Mouse (Mus musculus) B cell, adult 2 months (primary cell): ENCODE results near the gene Spata16.

Experiments used
- DNase-seq, 2 experiments: peaks; one replicate each; pipeline ENCODE4 v3.0.0; 2022

Gene Spata16

DNA sequence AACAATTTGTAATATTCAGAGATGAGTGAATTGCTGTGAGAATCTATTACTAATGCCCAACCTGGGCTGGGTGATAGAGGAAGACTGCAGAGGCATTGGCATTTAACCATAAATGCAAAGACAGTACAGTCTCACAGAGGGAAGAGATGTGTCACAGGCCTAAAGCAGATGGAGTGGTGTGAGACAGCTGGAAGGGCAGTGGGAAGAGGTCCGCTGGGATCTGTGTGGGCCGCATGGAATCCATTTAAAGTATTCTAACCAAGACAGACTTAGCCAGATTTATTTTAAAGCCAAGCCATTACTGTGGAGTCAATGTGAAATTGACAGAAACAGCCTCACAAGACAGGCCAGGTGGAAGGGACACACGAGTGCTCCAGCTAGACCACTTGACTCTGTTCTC, 343.0 kb downstream of the Spata16 start:
- no peak for DNase-seq

- no peak for DNase-seq
Measured at GRCm38 (mm10) chr3:26981979-26982623, 344.7 kb downstream of the Spata16 start.

GRCm38 (mm10) chr3:26983749-26984148, 346.3 kb downstream of the Spata16 start:
- DNase-seq, result no peak

DNA sequence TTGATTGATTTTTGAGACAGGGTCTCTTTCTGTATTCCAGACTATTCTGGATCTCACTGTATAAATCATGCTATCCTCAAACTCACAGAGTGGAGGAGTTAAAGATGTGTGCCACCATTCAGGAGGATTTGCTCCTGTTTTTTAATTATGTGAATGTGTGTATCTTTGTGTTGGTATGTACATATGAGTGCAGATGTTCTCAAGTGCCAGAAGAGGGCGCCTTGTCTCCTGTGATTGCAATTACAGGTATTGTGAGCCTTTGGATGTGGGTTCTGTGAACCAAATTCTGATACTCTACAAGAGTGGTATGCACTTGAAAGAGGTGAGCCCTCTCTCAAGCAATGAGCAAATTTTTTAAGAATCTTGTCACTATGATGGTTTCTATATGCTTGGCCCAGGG, 369.4 kb downstream of the Spata16 start:
- DNase-seq, result no peak

DNA sequence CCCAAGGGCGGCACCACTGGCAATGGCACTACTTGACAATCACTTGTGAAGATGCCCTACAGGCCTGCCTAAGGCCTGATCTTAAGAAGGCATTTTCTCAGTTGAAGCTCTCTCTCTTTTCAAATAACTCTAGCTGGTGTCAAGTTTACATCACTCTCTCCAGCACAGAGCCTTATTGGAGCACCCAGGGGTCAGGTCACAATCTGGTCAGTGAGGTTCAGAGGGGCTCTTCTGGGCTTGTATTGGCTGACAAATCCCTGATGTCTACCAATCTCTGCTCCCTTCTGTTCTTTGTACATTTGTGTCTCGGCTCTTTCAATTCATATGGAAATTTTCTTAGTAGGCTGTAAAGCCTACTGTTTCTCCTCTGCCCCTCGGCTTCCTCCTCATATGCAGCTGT, 390.5 kb downstream of the Spata16 start:
- DNase-seq, result no peak

GRCm38 (mm10) chr3:27028526-27028925, 391.1 kb downstream of the Spata16 start:
- DNase-seq, result no peak

- no peak for DNase-seq
Measured at GRCm38 (mm10) chr3:27030067-27030857, 392.8 kb downstream of the Spata16 start.
